Mouse (Mus musculus) CD8-positive naive resting alpha-beta T cell, adult 2 months (primary cell): ENCODE measurements around the gene Olfr517.

ENCODE experiments used
- DNase-seq, 2 experiments: peaks; one replicate each; pipeline ENCODE4 v3.0.0; 2022; ENCODE audit warnings: low read depth in 2 of 2, low spot score in 2 of 2

Gene Olfr517

GRCm38 (mm10) chr7:108872279-108872678, at the start of gene Olfr517:
TSS of gene Olfr517 (minus strand) at chr7:108872379.
- no peak for DNase-seq

GRCm38 (mm10) chr7:108903969-108904368, 31.8 kb upstream of the Olfr517 start:
- DNase-seq: no peak

- DNase-seq: no peak
Measured at GRCm38 (mm10) chr7:108894320-108894719, 22.1 kb upstream of the Olfr517 start, which contains the start of gene Olfr519. TSS of gene Olfr519 (minus strand) at chr7:108894420.

- no peak for DNase-seq
Measured at GRCm38 (mm10) chr7:108884906-108885305, 12.7 kb upstream of the Olfr517 start, which contains the start of gene Olfr518. TSS of gene Olfr518 (minus strand) at chr7:108885006.

- no peak for DNase-seq
Measured at GRCm38 (mm10) chr7:108850429-108850828, 21.8 kb downstream of the Olfr517 start, which contains the start of gene Olfr516. TSS of gene Olfr516 (minus strand) at chr7:108850529.

- DNase-seq: no peak
Measured at GRCm38 (mm10) chr7:108825897-108826296, 46.3 kb downstream of the Olfr517 start, which contains the start of gene Olfr514. TSS of gene Olfr514 (minus strand) at chr7:108825997.
